Mouse (Mus musculus) frontal cortex, postnatal 10 days (tissue): Measurements from ENCODE around the gene Hoxa6.
A peak's percentile ranks its signal among the peaks of the same experiment; 100 is the strongest.

Experiments used
- DNase-seq, 2 experiments: peaks; one replicate each; pipeline ENCODE4 v3.0.0; 2022; ENCODE audit warnings: low spot score in 2 of 2, mixed read lengths in 1 of 2

Gene Hoxa6

DNA sequence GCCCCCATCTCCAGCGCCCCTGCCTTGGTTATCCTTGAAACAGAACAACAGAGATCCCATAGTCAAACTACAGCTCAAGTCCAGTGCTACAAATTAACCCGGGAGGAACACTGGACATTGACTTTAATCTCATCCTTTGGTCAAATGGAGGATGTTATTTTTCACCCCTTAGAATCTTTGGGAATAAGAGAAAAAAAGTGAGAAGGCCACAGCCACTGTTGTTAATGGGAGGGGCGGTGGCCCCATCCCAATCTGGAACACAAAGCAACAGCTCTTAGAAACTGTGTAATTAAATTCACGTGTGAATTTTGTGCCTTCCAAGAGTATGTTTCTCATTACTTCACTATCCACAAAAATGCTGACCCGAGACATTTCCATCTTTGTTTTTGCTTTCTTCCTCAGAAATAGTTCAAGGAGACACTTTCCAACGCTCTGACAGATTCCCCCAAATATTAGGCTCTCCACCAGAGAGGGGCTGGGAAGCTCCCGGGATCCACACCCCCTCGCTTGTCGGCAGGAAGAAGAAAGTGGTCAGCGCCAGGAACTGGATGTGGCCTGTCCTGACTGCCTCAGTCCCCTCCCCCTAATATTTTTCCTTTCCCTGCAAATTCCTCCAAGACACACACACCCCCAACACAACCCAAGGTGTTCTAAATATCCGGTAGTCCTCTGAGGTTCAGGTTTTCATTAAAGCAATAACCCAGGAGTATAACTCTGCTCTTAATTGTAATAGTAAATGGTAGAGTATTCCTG is 19.1 kb upstream of the Hoxa6 start:
- no peak for DNase-seq

DNA sequence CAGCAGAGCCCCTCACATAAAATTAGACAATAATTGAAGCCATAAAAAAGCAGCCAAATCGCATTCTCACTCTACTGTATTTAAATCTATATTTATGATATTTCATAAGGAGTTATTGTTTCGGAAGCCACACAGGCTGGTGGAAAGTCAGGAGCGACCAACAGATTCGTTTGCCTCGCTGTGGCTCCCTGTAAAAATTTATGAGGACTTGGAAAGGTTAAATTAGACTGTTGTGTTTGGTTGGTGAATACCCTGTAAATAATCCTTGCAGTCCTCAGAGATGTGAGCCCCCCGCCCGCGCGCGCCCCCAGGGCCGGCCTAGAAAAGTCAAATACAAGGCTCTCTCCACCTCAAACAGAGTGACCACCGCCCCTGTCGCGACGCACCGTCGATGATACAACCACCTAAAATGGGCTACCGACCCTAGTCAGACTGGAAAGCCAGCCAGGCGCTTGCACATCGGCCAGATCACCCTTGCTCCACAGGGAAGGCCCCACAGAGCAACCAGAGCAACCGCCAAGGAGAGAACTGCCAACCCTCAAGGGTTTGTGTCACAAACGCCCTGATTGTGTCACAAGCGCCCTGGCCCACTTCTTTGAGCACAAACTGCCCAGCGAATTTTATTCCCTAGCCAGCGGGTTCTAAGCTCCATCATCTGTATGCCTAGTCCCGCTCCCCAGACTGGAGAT is 18.2 kb upstream of the Hoxa6 start:
- DNase-seq, result no peak

DNA sequence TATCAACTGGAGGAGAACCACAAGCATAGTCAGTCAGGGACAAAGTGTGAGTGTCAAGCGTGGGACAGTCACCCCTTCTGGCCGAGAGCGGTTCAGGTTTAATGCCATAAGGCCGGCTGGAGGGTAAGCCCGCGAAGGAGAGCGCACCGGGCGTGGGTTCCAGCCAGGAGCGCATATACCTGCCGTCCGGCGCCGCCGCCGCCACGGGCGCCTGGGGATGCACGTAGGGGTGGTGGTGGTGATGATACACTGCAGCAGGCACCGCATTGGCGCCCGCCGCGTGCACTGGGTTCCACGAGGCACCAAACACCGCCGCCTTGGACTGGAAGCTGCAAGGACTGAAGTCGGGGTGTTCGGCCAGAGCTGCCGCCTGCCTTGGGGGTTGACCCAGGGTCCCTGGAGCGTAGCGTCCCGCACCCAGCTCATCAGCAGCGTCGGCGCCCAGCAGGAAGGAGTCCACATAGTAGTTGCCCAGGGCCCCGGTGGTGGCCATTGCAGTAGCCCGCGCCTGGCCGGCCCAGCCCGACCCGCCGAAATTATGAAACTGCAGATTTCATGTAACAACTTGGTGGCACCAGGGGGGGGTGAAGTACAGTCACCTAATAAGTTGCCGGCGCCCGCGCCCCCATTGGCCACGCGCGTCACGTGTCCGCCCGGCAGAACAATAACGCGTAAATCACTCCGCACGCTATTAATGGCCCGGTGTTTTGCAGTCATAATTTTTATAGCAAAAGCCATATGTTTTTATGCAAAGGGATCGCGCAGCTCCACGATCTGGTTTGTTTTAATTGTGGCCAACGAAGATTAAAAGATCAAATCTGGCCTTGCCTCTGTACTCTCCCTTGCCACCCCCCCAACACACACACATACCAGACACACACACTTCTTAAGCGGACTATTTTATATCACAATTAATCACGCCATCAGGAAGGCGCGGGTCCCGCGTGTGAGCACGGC is 17.4 kb upstream of the Hoxa6 start:
- DNase-seq, result no peak

DNA sequence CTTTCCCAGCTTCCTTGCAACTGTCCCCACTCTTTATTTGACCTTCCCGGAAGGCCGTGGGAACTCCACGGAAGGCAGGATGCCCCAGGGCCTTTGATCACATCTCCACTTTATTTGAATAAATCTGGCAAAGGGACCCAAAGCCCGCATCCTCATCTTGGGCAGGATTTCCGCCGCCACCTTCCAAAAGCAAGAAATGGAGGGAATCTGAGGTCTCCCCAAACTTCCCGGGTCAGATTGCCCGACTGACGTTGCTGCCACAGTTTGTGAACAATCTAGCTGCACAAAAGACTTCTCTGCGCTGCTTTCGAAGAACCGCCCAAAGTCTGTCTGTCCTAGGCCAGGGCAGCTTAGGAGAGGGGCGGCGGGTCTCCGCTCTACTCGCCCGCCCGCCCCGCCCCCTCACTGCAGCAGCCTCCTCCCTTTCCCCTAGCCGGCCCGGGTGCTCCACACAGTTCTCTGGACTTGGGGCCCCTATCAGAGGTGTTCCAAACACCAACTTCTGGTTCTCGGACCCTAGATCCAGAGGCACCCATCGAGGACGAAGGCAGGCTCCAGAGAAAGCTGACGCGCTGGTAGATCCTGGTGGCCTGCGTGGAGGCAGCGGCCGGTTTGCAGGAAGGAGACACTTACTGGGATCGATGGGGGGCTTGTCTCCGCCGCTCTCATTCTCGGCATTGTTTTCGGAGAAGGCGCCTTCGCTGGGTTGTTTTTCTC is 16.5 kb upstream of the Hoxa6 start:
- no peak for DNase-seq

DNA sequence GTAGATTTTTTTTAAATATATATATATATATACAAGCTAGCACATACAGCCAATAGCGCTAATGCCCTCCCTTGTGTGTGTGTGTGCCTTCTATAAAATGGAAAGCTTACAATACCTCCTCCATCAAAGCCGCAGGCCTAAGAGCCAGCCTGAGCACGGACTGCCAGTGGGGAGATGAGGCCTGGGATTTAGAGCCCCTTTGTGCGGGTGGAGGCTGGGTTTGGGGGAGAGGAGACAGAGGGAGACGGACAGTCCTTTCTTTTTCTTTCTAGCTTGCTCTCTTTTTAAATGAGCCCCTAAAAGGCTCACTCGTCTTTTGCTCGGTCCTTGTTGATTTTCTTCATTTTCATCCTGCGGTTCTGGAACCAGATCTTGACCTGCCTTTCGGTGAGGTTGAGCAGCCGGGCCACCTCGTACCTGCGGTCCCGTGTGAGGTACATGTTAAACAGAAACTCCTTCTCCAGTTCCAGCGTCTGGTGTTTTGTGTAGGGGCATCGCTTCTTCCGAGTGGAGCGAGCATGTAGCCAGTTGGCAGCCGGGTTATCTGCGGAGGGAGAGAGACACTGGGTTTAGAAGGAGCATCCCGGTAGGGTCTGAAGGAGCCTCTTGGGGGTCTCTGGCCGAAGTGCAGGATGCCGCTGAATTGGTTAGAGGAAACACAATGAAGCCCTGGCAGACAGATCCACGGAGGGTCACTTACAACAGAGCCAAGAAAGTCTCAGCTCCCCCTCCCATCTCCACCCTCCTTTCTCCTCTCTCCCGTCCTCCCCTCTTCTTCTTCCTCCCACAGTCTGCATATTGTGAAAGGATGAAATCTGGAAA is 15.6 kb upstream of the Hoxa6 start:
- DNase-seq, result no peak

DNA sequence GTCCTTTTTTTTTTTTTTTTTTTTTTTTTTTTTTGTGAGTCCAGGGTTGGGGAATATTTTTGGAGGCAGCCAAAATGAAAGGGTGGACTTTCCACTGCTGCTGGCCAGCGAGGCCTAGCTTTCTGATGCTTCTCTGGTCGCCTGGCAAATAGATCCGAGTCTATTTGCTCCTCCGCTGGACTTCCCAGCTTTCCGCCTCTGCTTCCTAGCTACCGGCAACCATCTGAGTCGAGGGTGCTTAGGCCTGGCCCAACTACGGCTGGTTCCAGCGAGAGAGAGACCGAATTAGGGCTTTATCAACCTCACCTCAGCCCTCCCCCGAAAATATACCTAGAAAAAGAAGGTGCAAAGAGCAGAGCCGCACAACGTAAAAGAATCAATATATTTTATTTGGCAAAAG is 14.2 kb upstream of the Hoxa6 start:
- no peak for DNase-seq

DNA sequence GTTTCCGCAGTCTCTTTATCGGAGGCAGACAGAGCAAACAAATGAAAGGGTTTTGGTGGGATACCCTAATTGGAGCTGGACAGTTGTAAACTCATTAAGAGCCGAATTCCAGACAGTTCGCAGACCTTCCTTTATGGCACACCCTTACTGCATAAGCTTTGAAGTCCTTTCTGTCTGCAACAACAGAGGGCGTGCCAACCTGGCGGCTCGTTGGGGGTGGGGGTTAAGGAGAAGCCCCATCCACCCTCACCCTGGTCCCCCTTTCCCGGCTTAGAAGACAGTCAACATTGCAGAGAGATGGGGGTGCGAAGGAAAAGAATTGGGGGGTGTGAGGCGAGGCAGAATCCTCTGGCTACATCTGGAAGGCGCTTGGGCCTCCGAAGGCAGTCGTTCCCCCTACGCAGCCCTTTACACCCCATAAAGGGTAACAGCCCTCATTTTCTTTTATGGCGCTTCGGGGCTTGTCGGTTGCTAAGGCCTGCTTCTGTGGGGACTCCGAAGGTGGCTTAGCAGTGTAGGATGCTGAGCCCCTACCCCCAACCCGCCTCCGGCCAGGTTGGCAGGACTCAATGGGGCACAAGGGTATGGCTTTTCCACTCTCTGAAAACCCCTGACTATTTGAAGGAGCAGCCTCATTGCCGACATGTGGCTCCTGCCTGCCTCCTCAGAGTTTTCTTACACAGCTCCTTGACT is 13.6 kb upstream of the Hoxa6 start:
- no peak for DNase-seq

DNA sequence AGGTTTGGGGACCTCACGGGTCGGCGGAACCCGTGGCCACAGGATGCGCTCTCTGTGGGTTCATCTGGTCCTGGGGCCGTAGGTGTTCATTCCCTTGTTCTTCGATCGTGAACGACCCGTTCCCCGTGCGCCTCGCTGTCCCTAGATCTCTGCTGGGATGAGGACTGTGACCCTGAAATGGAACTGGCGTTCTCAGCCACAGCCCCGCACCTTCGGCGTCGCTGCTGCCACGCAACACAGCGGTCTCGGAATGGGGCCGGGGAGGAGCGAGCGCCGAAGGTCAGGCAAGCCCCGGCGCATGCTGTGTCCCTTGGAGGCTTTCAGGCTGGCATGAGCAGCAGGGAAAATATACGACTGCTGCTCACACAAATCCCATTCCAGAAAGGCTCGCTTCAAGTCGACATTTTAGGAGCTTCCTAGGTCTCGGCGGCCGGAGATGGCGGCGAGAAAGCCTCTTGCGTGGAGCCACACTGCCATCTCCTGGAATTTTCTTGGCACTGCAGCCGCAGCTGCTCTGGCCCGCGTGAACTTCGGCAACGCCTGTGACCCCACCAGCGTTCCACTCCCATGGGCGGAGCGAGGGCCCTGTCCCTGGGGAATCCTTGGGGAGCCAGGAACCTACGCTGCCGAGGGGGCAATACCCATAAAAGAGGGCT is 12.9 kb upstream of the Hoxa6 start, which contains the start of gene Hoxa7:
Hoxa7 (minus strand) TSS at position 518 of the 656 bp plus-strand sequence.
- peak; percentile 32 to 74 for DNase-seq

DNA sequence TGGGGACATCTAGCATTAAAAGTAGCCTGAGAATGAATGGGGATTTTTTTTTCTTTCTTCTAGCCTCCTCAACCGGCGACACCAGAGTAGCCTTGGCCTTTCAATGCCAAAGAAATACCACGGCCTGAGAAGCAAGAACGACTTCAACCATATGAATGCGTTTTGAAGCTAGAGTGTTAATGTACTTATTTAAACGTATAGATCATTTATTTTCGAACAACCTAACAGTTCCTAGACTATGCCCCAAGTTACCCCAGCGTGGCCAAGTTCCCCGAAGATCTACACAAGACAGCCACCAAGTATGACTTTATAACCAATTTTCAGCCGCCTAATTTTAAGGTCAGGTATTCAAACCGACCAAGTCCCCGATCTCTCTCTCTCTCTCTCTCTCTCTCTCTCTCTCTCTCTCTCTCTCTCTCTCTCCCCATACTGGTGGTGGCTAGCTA is 12.4 kb upstream of the Hoxa6 start:
- no peak for DNase-seq

DNA sequence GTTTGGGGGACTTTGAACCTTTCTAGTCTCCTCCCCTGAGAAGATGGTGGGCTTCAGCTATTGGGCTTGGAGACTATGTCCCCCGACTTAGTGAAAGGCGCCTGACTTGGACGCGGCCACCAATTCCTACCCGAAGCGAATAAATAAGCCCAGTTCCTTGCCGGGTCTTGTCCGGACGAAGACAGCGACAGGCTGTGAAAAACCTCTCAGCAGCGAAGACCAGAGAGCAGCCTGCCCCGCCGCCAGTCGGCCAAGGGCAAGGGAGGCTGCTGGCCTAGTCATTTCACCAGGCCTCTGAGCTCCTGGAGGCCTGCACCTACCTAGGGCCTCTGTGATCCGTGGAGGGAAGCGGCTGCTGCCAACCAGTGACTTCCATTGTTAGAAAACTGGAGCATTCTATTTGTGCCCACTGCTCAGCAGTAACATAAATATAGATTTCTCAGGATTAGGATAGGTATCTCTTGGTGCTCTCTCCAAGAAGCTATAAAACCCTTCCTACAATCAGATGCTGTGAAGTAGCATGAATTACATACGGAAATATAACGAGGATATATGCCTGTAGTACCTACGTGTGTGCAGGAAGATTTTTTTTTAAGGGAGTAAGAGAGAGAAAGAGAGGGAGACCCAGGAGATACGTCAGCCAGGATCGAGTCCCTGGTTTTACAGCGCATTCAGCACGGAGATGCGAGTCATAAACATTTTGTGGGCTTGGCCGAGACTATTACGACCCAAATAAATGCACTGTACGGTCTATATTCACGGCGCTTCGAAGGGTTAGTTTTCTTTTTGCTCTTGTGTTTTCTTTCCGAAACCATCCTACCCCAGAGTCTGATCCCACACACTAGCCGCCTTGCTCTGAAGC is 11.7 kb upstream of the Hoxa6 start:
- no peak for DNase-seq

DNA sequence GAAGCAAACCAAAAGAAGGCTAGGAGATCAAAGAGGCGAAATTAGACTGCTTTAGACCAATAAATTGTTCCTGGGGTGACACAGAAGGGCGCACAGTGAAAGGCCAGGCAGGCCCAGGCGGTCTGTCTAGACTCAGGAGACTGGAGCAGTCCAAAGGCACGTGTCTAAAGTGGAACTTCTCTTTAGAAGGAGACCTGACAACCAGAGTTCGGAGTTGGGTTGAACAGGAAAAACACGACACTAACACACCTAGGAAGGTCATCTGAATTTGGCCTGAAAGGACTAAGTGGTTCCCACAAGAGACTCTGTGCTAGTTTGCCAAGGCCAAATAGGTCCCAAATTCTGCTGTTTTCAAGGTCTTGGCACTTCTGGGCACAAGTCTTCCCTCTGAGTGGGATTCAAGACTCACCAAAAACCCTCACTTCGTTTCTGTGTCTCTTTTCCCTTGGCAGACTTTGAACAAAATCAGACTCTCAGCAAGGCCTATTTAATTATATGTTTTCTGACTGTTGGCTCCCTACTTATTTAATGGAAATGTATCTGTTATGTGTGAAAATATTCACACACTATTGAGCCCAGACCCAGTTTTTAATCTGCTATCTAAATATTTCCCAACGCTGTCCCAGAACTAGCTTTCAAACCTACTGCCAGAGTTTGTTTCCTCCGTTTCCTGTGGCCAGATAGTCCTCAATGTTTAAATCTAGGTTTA is 10.9 kb upstream of the Hoxa6 start:
- no peak for DNase-seq

DNA sequence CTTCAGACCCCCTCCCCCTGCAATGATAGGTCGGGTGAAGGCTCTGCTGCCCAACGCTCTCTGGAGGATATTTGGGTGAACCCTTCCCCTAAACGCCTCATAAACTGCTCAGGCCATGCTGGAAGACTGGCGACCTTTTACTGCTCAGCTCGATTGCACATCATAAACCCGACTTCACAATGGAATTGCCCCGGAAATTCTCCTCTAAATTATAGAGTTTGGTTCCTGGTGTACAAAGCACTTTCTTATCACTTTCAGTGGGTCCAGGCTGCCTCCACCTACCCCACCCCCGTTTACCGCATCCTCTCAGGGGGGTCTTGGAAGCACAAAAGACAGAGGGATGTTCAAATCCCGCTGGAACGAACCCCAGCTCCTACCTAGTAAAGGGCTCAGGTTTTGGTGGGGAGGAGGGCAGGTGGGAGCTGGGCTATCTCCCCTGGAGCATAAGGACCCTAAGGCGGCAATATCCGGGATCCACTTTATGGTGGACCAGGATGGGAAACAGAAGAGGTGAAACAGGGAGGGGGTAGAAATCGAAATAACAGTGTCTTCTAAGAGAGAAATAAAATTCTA is 10.2 kb upstream of the Hoxa6 start:
- DNase-seq, result no peak

DNA sequence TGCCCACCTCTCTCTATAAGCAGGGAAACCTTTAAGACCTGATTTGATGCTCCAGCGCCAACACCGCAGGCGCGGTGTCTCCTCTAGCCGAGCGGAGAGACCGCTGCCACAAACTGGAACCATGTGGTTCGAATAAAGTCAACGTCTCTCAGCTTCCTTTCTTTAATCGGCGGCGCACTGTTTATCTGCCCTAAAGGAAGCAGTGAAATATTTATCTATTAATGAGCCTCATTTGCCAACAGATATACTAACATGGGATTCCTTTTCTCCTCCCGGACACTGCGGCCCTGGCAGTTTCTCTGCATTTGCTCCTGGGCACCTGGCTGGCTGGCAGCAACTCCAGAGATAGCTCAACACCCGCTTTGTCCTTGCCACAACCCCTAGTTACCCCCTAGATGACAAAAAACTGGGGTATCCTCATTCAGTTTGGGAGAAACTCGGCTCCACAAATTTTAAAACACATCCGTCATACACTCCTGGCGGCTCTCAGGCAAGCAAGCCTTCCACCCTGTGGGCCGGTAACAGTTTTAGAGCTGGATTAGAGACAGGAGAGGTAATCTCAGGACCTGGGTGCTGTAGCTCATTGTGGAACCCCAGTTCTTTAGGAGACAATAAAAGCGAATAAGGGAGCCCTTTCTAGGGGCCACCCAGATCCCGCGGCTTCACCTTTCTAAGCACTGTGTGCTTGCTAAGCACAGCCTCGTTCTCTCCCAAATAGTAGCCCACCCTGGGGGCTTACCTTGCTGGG is 9.5 kb upstream of the Hoxa6 start:
- DNase-seq, result no peak

DNA sequence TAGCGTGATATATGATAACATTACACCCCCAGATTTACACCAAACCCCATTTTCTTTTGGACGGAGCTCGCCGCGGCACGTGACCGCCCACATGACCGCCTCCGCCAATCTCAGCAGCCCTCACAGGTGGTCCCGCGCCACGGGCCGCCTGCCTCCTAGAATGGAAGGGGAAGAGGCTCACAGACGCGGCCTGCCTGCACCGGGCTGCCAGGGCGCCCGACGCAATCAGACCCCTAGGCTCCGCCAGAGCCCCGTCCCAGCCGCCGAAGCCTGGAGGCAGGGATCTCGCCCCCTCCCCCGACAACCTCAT is 8.9 kb upstream of the Hoxa6 start:
- no peak for DNase-seq

DNA sequence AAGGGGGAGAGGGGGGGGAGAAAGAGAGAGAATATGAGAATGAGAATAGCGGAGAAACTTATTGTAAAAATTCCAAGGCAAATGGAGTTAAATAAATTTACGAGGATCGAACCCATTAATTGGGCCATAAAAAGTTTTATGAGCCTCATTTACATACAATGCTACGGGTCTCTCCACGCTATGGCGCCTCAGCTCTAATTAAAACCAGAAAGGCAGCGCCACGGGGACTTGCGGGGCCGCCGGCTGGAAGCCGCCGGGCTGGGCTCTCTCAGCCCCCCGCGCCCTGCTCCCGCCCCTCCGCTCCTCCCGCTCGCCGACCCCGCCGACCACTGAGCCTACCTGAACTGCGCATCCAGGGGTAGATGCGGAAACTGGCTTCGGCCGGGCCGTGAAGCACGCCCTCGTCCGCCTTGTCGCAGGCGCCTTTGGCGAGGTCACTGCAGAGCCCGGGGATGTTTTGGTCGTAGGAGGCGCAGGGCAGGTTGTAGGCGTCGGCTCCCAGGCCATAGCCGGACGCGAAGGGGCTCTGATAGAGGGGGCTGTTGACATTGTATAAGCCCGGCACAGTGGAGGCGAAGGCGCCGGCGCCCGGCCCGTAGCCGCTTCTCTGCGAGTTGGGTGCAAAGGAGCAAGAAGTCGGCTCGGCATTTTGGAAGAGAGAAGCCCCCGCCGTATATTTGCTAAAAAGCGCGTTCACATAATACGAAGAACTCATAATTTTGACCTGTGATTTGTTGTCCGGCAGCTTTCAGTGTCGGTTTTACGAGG is 8.4 kb upstream of the Hoxa6 start:
- DNase-seq, result no peak
